Mouse (Mus musculus) neural tube, embryonic 15.5 days (tissue): ENCODE data around the gene Sgcg. TPM values are rescaled to one million over a fixed set of nuclear protein-coding genes. Genes with fewer than 3 reads are reported as not detected.

Experiments used
- ATAC-seq: fragments of 200-750 bp; cut with Nextera tagmentation; 2 replicates; pipeline ENCODE4 v1.8.0; 2017; ENCODE audit warnings: mild to moderate bottlenecking, moderate TSS enrichment, moderate library complexity; ENCODE audit not compliant: low FRiP score
- H3K27ac ChIP-seq: fragments of 300-500 bp; sonication (generic); replicated peaks from 2 replicates; pipeline ENCODE4 v1.5.1; 2015; ENCODE audit warnings: mild to moderate bottlenecking, inconsistent platforms
- H3K27me3 ChIP-seq: fragments of 300-500 bp; sonication (generic); replicated peaks from 2 replicates; pipeline ENCODE4 v1.6.1; 2015; ENCODE audit warnings: inconsistent platforms
- H3K36me3 ChIP-seq: fragments of 300-500 bp; sonication (generic); 2 replicates; pipeline ENCODE4 v1.6.1; 2015; ENCODE audit warnings: inconsistent platforms
- H3K4me1 ChIP-seq: fragments of 300-500 bp; sonication (generic); 2 replicates; pipeline ENCODE4 v1.6.1; 2015; ENCODE audit warnings: inconsistent platforms
- H3K4me2 ChIP-seq: fragments of 300-500 bp; sonication (generic); 2 replicates; pipeline ENCODE4 v1.6.1; 2015; ENCODE audit warnings: inconsistent platforms, mild to moderate bottlenecking, moderate library complexity
- H3K4me3 ChIP-seq: fragments of 300-500 bp; sonication (generic); replicated peaks from 2 replicates; pipeline ENCODE4 v1.5.1; 2015; ENCODE audit warnings: mild to moderate bottlenecking, inconsistent platforms
- H3K9ac ChIP-seq: fragments of 300-500 bp; sonication (generic); replicated peaks from 2 replicates; pipeline ENCODE4 v1.6.1; 2015; ENCODE audit warnings: mild to moderate bottlenecking, inconsistent platforms
- H3K9me3 ChIP-seq: fragments of 300-500 bp; sonication (generic); replicated peaks from 2 replicates; pipeline ENCODE4 v1.6.1; 2016; ENCODE audit warnings: inconsistent platforms
- WGBS: fragments of 180-500 bp; shearing (Covaris S2); methylation state at CpG from one replicate; pipeline ENCODE4 v1.1.7; 2015; ENCODE audit warnings: mixed read lengths; 5-methylcytosine and 5-hydroxymethylcytosine counted together
- polyA plus RNA-seq: library from polyadenylated mRNA; unstranded; fragments of >200 nt; fragmentation: Nextera tagmentation; extraction: Ambion mirVana; gene quantifications from 2 replicates; pipeline ENCODE4 v1.2.1, GENCODE M21; 2015

Sgcg gene
- 1.0 and 1.1 TPM in 2 replicates for polyA plus RNA-seq

- no peak within 1 kb of the TSS for H3K9ac ChIP-seq
- H3K4me1 ChIP-seq, result no peaks in the 10 kb centered on the region
- 55% methylated on average over 11 of the region's 11 CpGs for WGBS
Measured at GRCm38 (mm10) chr14:61258352-61258751, at the start of gene Sgcg. Gene Sgcg, minus strand, starts transcription at chr14:61258490.

GRCm38 (mm10) chr14:61303969-61304609, 45.8 kb upstream of the Sgcg start:
- no peak overlapping the region for H3K4me2 ChIP-seq
- 84% methylated on average over 4 of the region's 4 CpGs for WGBS

More at GRCm38 (mm10) chr14:61258352-61258751, at the start of gene Sgcg:
- Histone ChIP-seq H3K27me3 (no peaks in the 10 kb centered on the region), H3K9me3 (no peaks in the 10 kb centered on the region), H3K36me3 (no peaks in the 10 kb centered on the region), H3K27ac (no peak within 1 kb of the TSS), H3K4me3 (no peak within 1 kb of the TSS), H3K4me2 (no peak within 1 kb of the TSS)
- no peak for ATAC-seq

GRCm38 (mm10) chr14:61302428-61302827, 44.1 kb upstream of the Sgcg start:
- H3K4me2 ChIP-seq, result no peak overlapping the region
- no peak for ATAC-seq
- no peak overlapping the region for H3K27ac ChIP-seq
- no peaks in the 10 kb centered on the region for H3K36me3 ChIP-seq
- H3K9ac ChIP-seq, result no peak overlapping the region
- WGBS, result 88% methylated on average over 2 of the region's 2 CpGs
- no peaks in the 10 kb centered on the region for H3K4me1 ChIP-seq
- no peaks in the 10 kb centered on the region for H3K9me3 ChIP-seq
- no peaks in the 10 kb centered on the region for H3K27me3 ChIP-seq
- no peak overlapping the region for H3K4me3 ChIP-seq

More at GRCm38 (mm10) chr14:61303969-61304609, 45.8 kb upstream of the Sgcg start:
- ATAC-seq, result no peak
- Histone ChIP-seq H3K4me3 (no peak overlapping the region), H3K36me3 (no peaks in the 10 kb centered on the region), H3K4me1 (no peaks in the 10 kb centered on the region), H3K27me3 (no peaks in the 10 kb centered on the region), H3K27ac (no peak overlapping the region), H3K9me3 (no peaks in the 10 kb centered on the region), H3K9ac (no peak overlapping the region)

GRCm38 (mm10) chr14:61301323-61301722, 43.0 kb upstream of the Sgcg start:
- 56% methylated on average over 2 of the region's 2 CpGs for WGBS
- no peaks in the 10 kb centered on the region for H3K4me1 ChIP-seq

GRCm38 (mm10) chr14:61299810-61300209, 41.5 kb upstream of the Sgcg start:
- Histone ChIP-seq H3K4me1 (no peaks in the 10 kb centered on the region), H3K9me3 (no peaks in the 10 kb centered on the region), H3K36me3 (no peaks in the 10 kb centered on the region), H3K27me3 (no peaks in the 10 kb centered on the region), H3K27ac (no peak overlapping the region), H3K4me3 (no peak overlapping the region), H3K4me2 (no peak overlapping the region), H3K9ac (no peak overlapping the region)
- ATAC-seq, result no peak
- 93% methylated on average over 6 of the region's 6 CpGs for WGBS

More at GRCm38 (mm10) chr14:61301323-61301722, 43.0 kb upstream of the Sgcg start:
- Histone ChIP-seq H3K9ac (no peak overlapping the region), H3K36me3 (no peaks in the 10 kb centered on the region), H3K27ac (no peak overlapping the region), H3K4me3 (no peak overlapping the region), H3K27me3 (no peaks in the 10 kb centered on the region), H3K9me3 (no peaks in the 10 kb centered on the region), H3K4me2 (no peak overlapping the region)
- ATAC-seq, result no peak

- no peaks in the 10 kb centered on the region for H3K27me3 ChIP-seq
- no peak overlapping the region for H3K4me3 ChIP-seq
- H3K27ac ChIP-seq, result no peak overlapping the region
- H3K4me2 ChIP-seq, result peak overlapping the region; percentile 17
- no peaks in the 10 kb centered on the region for H3K36me3 ChIP-seq
- H3K9ac ChIP-seq, result no peak overlapping the region; the same call in 1 of the 2 replicates
- ATAC-seq, result 0 out of 2 replicates have a peak, but pooled peaks have one; percentile 8
- H3K4me1 ChIP-seq, result no peaks in the 10 kb centered on the region
- 15% methylated on average over 6 of the region's 6 CpGs for WGBS
- no peaks in the 10 kb centered on the region for H3K9me3 ChIP-seq
Measured at GRCm38 (mm10) chr14:61294738-61295079, 36.4 kb upstream of the Sgcg start.

- H3K4me3 ChIP-seq, result no peak overlapping the region
- H3K9me3 ChIP-seq, result no peaks in the 10 kb centered on the region
- no peaks in the 10 kb centered on the region for H3K36me3 ChIP-seq
- no peaks in the 10 kb centered on the region for H3K27me3 ChIP-seq
- WGBS, result 48% methylated on average over 16 of the region's 16 CpGs
- no peak overlapping the region; the same call in 1 of the 2 replicates for H3K9ac ChIP-seq
- H3K4me1 ChIP-seq, result no peaks in the 10 kb centered on the region
- peak; percentile 50; the same call in 1 of the 2 replicates for ATAC-seq
- H3K27ac ChIP-seq, result no peak overlapping the region
- H3K4me2 ChIP-seq, result peak overlapping the region; percentile 17
Measured at GRCm38 (mm10) chr14:61293884-61294737, 35.8 kb upstream of the Sgcg start.

- H3K4me1 ChIP-seq, result no peaks in the 10 kb centered on the region
- no peak for ATAC-seq
- 69% methylated on average over 3 of the region's 3 CpGs for WGBS
- H3K9me3 ChIP-seq, result no peaks in the 10 kb centered on the region
- H3K27ac ChIP-seq, result no peak overlapping the region
- no peak overlapping the region for H3K4me2 ChIP-seq
- H3K36me3 ChIP-seq, result no peaks in the 10 kb centered on the region
- H3K4me3 ChIP-seq, result no peak overlapping the region
- no peaks in the 10 kb centered on the region for H3K27me3 ChIP-seq
- no peak overlapping the region for H3K9ac ChIP-seq
Measured at GRCm38 (mm10) chr14:61290664-61291063, 32.4 kb upstream of the Sgcg start.

- H3K27ac ChIP-seq, result no peak overlapping the region
- no peaks in the 10 kb centered on the region for H3K27me3 ChIP-seq
- H3K4me3 ChIP-seq, result no peak overlapping the region
- ATAC-seq, result no peak
- no peak overlapping the region for H3K4me2 ChIP-seq
- no peak overlapping the region for H3K9ac ChIP-seq
- no peaks in the 10 kb centered on the region for H3K4me1 ChIP-seq
- 74% methylated on average over 19 of the region's 19 CpGs for WGBS
- no peaks in the 10 kb centered on the region for H3K36me3 ChIP-seq
- H3K9me3 ChIP-seq, result no peaks in the 10 kb centered on the region
Measured at GRCm38 (mm10) chr14:61288606-61289286, 30.5 kb upstream of the Sgcg start.

- no peak for ATAC-seq
- 83% methylated on average over 7 of the region's 7 CpGs for WGBS
- Histone ChIP-seq H3K4me3 (no peak overlapping the region), H3K27ac (no peak overlapping the region), H3K36me3 (no peaks in the 10 kb centered on the region), H3K4me1 (peaks cover 14% of the 10 kb centered on the region), H3K9ac (no peak overlapping the region), H3K27me3 (peaks cover 24% of the 10 kb centered on the region), H3K9me3 (no peaks in the 10 kb centered on the region), H3K4me2 (no peak overlapping the region)
Measured at GRCm38 (mm10) chr14:61278676-61279300, 20.5 kb upstream of the Sgcg start.

- 46% methylated on average over 1 of the region's 1 CpGs for WGBS
- no peak overlapping the region for H3K4me2 ChIP-seq
- no peak overlapping the region for H3K9ac ChIP-seq
- ATAC-seq, result no peak
- peaks cover 26% of the 10 kb centered on the region for H3K27me3 ChIP-seq
- no peak overlapping the region for H3K27ac ChIP-seq
- H3K4me1 ChIP-seq, result peaks cover 14% of the 10 kb centered on the region
- no peaks in the 10 kb centered on the region for H3K36me3 ChIP-seq
- no peaks in the 10 kb centered on the region for H3K9me3 ChIP-seq
- no peak overlapping the region for H3K4me3 ChIP-seq
Measured at GRCm38 (mm10) chr14:61277285-61277684, 19.0 kb upstream of the Sgcg start.
